In the genomic region with DNA sequence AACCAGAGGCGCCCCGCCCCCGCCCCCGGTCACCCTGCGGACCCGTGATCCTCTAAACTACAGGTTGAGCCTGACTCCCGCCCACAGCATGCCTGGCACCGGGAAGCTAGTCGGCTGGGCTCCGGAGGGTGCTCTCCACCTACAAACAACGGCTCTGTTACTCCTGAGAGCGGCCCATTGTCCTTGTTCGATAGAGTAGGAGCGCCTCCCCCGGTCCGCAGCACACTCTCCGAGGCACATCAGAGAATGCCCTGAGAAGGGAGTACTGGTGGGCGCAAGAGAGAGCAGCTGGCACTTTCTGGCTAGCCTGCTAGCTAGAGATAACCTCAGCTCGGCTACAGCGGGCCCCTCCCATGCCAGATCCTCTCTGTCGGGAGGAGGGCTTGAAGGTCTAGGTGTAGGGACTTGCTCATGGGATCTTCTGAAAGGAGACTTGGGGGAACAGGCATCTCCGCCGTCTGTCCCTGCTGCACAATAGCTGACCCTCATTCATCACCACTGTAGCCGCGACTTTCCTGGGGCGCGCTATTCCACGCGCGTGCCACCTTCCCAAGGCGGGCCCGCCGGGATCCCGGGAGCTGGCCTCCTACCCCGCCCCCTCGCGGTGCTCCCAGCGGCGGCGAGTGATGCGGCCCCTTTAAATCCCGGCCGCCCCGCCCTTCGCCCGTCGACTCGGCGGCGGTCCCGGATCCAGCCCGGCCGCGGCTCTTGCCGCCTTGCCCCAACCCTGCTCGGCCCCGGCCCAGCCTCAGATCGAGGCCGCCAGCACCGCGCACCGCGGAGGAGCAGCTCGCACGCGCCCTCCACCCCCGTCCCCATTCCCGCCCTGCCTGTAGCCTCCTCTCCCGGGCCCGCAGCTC, we compare ENCODE assay signal across 8 mouse cellular contexts. TPM values are rescaled to one million over a fixed set of nuclear protein-coding genes. Genes with fewer than 3 reads are reported as not detected.
DNase-seq lines count a peak whose midpoint lies in the region; ATAC-seq and TF ChIP-seq lines count a peak whose summit lies in the region.

No protein-coding gene starts in this region.

- peak overlapping the region; percentile 94 for H3K4me2 ChIP-seq in forebrain, postnatal 0 days (ENCODE audit: low read depth)

- H3K4me1 ChIP-seq in cerebellum, adult 2 months (ENCODE audit: control insufficient read depth, insufficient read depth, low read length) = peaks cover 28% of the 10 kb centered on the region
- peaks cover 18% of the 10 kb centered on the region for H3K4me1 ChIP-seq in forebrain, postnatal 0 days (ENCODE audit: insufficient read depth)

- H3K36me3 ChIP-seq in forebrain, postnatal 0 days (ENCODE audit: insufficient read depth) = peaks cover 5% of the 10 kb centered on the region; the same call in 1 of the 2 replicates

- peak overlapping the region; percentile 97 for H3K9ac ChIP-seq in forebrain, postnatal 0 days

- peak overlapping the region; percentile 91 for H3K27ac ChIP-seq in cerebellum, adult 2 months (ENCODE audit: insufficient read depth, low read length)
- peak overlapping the region; percentile 96 for H3K27ac ChIP-seq in forebrain, postnatal 0 days (ENCODE audit: low read depth, low read length)

- DNase-seq in Muller cell, postnatal 12 days (ENCODE audit: inconsistent ontology term) = peak; percentile 91
- peak; percentile 91 to 93 for DNase-seq in cerebellum, adult 2 months
- peak; percentile 91 for DNase-seq in forebrain, postnatal 0 days
- DNase-seq in layer of hippocampus, postnatal 14 days (ENCODE audit: low spot score in 2 of 2) = peak; percentile 84 to 85
- DNase-seq in lung, postnatal 14 days = peak; percentile 88
- DNase-seq in retina, embryonic 14.5 days (ENCODE audit: low spot score) = peak; percentile 81
- DNase-seq in thymus, postnatal 4 days = peak; percentile 78

- TF ChIP-seq POLR2A in cerebellum, adult 2 months (IDR thresholded peaks at IDR 0.05; ENCODE audit: borderline replicate concordance, insufficient read depth, low read length) = peak; percentile 47

- H3K4me3 ChIP-seq in cerebellum, adult 2 months (replicated peaks; ENCODE audit: insufficient read depth, low read depth, low read length) = peak overlapping the region; percentile 77
- peak overlapping the region; percentile 98 for H3K4me3 ChIP-seq in forebrain, postnatal 0 days (ENCODE audit: low read depth, low read length)

- H3K9me3 ChIP-seq in forebrain, postnatal 0 days (ENCODE audit: low read length) = no peaks in the 10 kb centered on the region

- peak; percentile 81 for ATAC-seq in forebrain, postnatal 0 days
- peak; percentile 54 to 66 for ATAC-seq in hematopoietic stem cell, adult 5-6 weeks (replicated peaks in 1 of 2; ENCODE audit: insufficient read depth in 1 of 2, low FRiP score in 2 of 2, low TSS enrichment in 1 of 2, low read depth in 1 of 2, poor library complexity in 2 of 2, severe bottlenecking in 2 of 2)

- WGBS in cerebellum, adult 2 months = under 1% methylated on average over 70 of the region's 70 CpGs
- 4% methylated on average over 70 of the region's 70 CpGs for WGBS in forebrain, postnatal 0 days

- H3K27me3 ChIP-seq in cerebellum, adult 2 months (ENCODE audit: control insufficient read depth, insufficient read depth, low read length) = no peaks in the 10 kb centered on the region
- H3K27me3 ChIP-seq in forebrain, postnatal 0 days (ENCODE audit: insufficient read depth, low read length) = no peaks in the 10 kb centered on the region

- TF ChIP-seq CTCF in cerebellum, adult 2 months (IDR thresholded peaks at IDR 0.05; ENCODE audit: borderline replicate concordance, insufficient read depth, low read depth, low read length) = 0 out of 2 replicates have a peak, but pooled peaks have one; percentile 1
- peak; percentile 53 for TF ChIP-seq CTCF in forebrain, postnatal 0 days (IDR thresholded peaks at IDR 0.05; ENCODE audit: low read depth)

RNA-seq across cellular contexts. Expression of a gene that starts 13.5 kb away (rescaled TPM):
- polyA plus RNA-seq in cerebellum, adult 2 months (2012; rRNA removed) = 9.0 and 12.8 TPM in 2 replicates
- total RNA-seq in forebrain, postnatal 0 days (2014; rRNA removed) = 1.5 and 6.1 TPM in 2 replicates
- polyA plus RNA-seq in forebrain, postnatal 0 days (2015; fragmentation: Nextera tagmentation; extraction: Ambion mirVana) = 6.1 TPM in 2 replicates
- total RNA-seq in hematopoietic stem cell, adult 5-6 weeks (2017) = 4.3 and 12.0 TPM in 2 replicates
- 10 to 100 TPM; 13.1 to 13.8 TPM for total RNA-seq in layer of hippocampus, postnatal 14 days (2021)

RNA-seq across cellular contexts. Expression of a gene that starts 14.2 kb away (rescaled TPM):
- 65.1 and 68.9 TPM in 2 replicates for polyA plus RNA-seq in cerebellum, adult 2 months (2012; rRNA removed)
- total RNA-seq in forebrain, postnatal 0 days (2014; rRNA removed) = 106 and 107 TPM in 2 replicates
- polyA plus RNA-seq in forebrain, postnatal 0 days (2015; fragmentation: Nextera tagmentation; extraction: Ambion mirVana) = 75.4 and 91.8 TPM in 2 replicates
- 9.0 and 17.0 TPM in 2 replicates for total RNA-seq in hematopoietic stem cell, adult 5-6 weeks (2017)
- 100 to 1,000 TPM; 166 to 175 TPM for total RNA-seq in layer of hippocampus, postnatal 14 days (2021)

RNA-seq across cellular contexts. Expression of a gene that starts 14.3 kb away (rescaled TPM):
- polyA plus RNA-seq in cerebellum, adult 2 months (2012; rRNA removed) = 377 and 381 TPM in 2 replicates
- 303 and 330 TPM in 2 replicates for total RNA-seq in forebrain, postnatal 0 days (2014; rRNA removed)
- polyA plus RNA-seq in forebrain, postnatal 0 days (2015; fragmentation: Nextera tagmentation; extraction: Ambion mirVana) = 413 and 423 TPM in 2 replicates
- total RNA-seq in hematopoietic stem cell, adult 5-6 weeks (2017) = 371 and 449 TPM in 2 replicates
- 100 to 1,000 TPM; 343 to 377 TPM for total RNA-seq in layer of hippocampus, postnatal 14 days (2021)

RNA-seq across cellular contexts. Expression of a gene that starts 50.7 kb away (rescaled TPM):
- polyA plus RNA-seq in cerebellum, adult 2 months (2012; rRNA removed) = 22.5 and 24.2 TPM in 2 replicates
- total RNA-seq in forebrain, postnatal 0 days (2014; rRNA removed) = 28.7 and 37.5 TPM in 2 replicates
- polyA plus RNA-seq in forebrain, postnatal 0 days (2015; fragmentation: Nextera tagmentation; extraction: Ambion mirVana) = 29.4 and 32.2 TPM in 2 replicates
- 5.4 and 10.9 TPM in 2 replicates for total RNA-seq in hematopoietic stem cell, adult 5-6 weeks (2017)
- 10 to 100 TPM; 15.3 to 17.7 TPM for total RNA-seq in layer of hippocampus, postnatal 14 days (2021)

Comparison
In these comparisons a context has a peak if more than half of its experiments do, and no peak if none do; other contexts are left out.
1. Peak in every context shown above with its lines: DNase-seq, ATAC-seq, H3K4me3 ChIP-seq and H3K27ac ChIP-seq.